In the genomic region with DNA sequence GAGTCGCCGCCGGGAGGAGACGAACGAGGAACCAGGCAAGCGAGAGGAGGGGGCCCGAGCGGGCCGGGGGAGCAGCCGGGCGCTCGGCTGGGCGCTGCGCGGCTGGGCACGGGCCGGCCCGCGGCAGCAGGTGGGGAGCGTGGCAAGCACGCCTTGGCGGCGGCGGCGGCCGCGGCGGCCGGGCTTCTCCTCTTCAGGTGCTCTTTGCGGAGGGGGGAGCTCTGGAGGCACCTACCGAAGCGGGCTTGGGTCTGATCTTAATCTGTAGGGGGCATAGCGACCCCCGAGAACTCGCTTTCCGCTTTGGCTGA, we compare ENCODE assay signal across 8 mouse cellular contexts. TPM values are rescaled to one million over a fixed set of nuclear protein-coding genes. Genes with fewer than 3 reads are reported as not detected.
DNase-seq lines count a peak whose midpoint lies in the region; ATAC-seq and TF ChIP-seq lines count a peak whose summit lies in the region.

No protein-coding gene starts in this region.

- H3K4me3 ChIP-seq in heart, postnatal 0 days (ENCODE audit: low read depth, low read length), result peak overlapping the region; percentile 86
- peak overlapping the region; percentile 88 for H3K4me3 ChIP-seq in hindbrain, embryonic 14.5 days (replicated peaks; ENCODE audit: low read length)
- peak overlapping the region; percentile 94 for H3K4me3 ChIP-seq in midbrain, embryonic 12.5 days

- peak overlapping the region; percentile 97 for H3K27ac ChIP-seq in heart, postnatal 0 days (ENCODE audit: low read depth)
- peak overlapping the region; percentile 73 for H3K27ac ChIP-seq in hindbrain, embryonic 14.5 days
- peak overlapping the region; percentile 92 for H3K27ac ChIP-seq in midbrain, embryonic 12.5 days (replicated peaks)

- peak; percentile 59 for ATAC-seq in heart, postnatal 0 days (ENCODE audit: insufficient read depth, low read depth)
- peak; percentile 77 for ATAC-seq in hindbrain, embryonic 14.5 days (ENCODE audit: low FRiP score)
- peak; percentile 80 for ATAC-seq in midbrain, embryonic 12.5 days (ENCODE audit: low FRiP score, low read depth)

- peak overlapping the region; percentile 92 for H3K4me2 ChIP-seq in heart, postnatal 0 days (ENCODE audit: low read depth, low read length)
- peak overlapping the region; percentile 68 for H3K4me2 ChIP-seq in hindbrain, embryonic 14.5 days (replicated peaks)
- H3K4me2 ChIP-seq in midbrain, embryonic 12.5 days (replicated peaks), result peak overlapping the region; percentile 79

- peaks cover 16% of the 10 kb centered on the region for H3K36me3 ChIP-seq in heart, postnatal 0 days (replicated peaks; ENCODE audit: control insufficient read depth, insufficient read depth, low read length)
- peaks cover 12% of the 10 kb centered on the region; the same call in 1 of the 2 replicates for H3K36me3 ChIP-seq in hindbrain, embryonic 14.5 days (replicated peaks; ENCODE audit: control insufficient read depth, insufficient read depth)
- H3K36me3 ChIP-seq in midbrain, embryonic 12.5 days, result peaks cover 15% of the 10 kb centered on the region

- no peak for TF ChIP-seq EP300 in heart, postnatal 0 days (IDR thresholded peaks at IDR 0.05; ENCODE audit: low read depth)

- H3K4me1 ChIP-seq in heart, postnatal 0 days (ENCODE audit: control insufficient read depth, insufficient read depth), result peaks cover 13% of the 10 kb centered on the region; the same call in 1 of the 2 replicates
- H3K4me1 ChIP-seq in hindbrain, embryonic 14.5 days (replicated peaks; ENCODE audit: control insufficient read depth, insufficient read depth, low read length), result peaks cover 13% of the 10 kb centered on the region; the same call in 1 of the 2 replicates
- H3K4me1 ChIP-seq in midbrain, embryonic 12.5 days, result peaks cover 19% of the 10 kb centered on the region

- no peak for TF ChIP-seq CTCF in heart, postnatal 0 days (IDR thresholded peaks at IDR 0.05; ENCODE audit: low read depth)

- DNase-seq in heart, postnatal 0 days (ENCODE audit: low spot score), result no peak
- DNase-seq in heart, postnatal 36 days, result no peak
- DNase-seq in ZHBTc4 (ENCODE audit: low read depth, low spot score), result peak; percentile 56
- DNase-seq in hindbrain, embryonic 14.5 days (ENCODE audit: low spot score), result no peak
- no peak for DNase-seq in adrenal gland, adult 8-10 months
- no peak for DNase-seq in adrenal gland, adult 2 months
- no peak for DNase-seq in natural killer cell, adult 2 months (ENCODE audit: low spot score in 2 of 2)

- intact Hi-C loops in heart, postnatal 36 days (cut with DNase I), result no loop called here

- H3K9ac ChIP-seq in heart, postnatal 0 days (replicated peaks; ENCODE audit: low read depth, low read length), result peak overlapping the region; percentile 88
- H3K9ac ChIP-seq in hindbrain, embryonic 14.5 days, result peak overlapping the region; percentile 71
- peak overlapping the region; percentile 85 for H3K9ac ChIP-seq in midbrain, embryonic 12.5 days (replicated peaks)

- H3K9me3 ChIP-seq in heart, postnatal 0 days (replicated peaks; ENCODE audit: control insufficient read depth, low read length), result no peaks in the 10 kb centered on the region
- no peaks in the 10 kb centered on the region for H3K9me3 ChIP-seq in hindbrain, embryonic 14.5 days (ENCODE audit: control insufficient read depth, low read length)
- H3K9me3 ChIP-seq in midbrain, embryonic 12.5 days, result no peaks in the 10 kb centered on the region

- no peaks in the 10 kb centered on the region for H3K27me3 ChIP-seq in heart, postnatal 0 days (ENCODE audit: control insufficient read depth, insufficient read depth, low read length)
- H3K27me3 ChIP-seq in hindbrain, embryonic 14.5 days (ENCODE audit: control insufficient read depth, insufficient read depth, low read length), result peaks cover 4% of the 10 kb centered on the region; the same call in 1 of the 2 replicates
- H3K27me3 ChIP-seq in midbrain, embryonic 12.5 days, result peaks cover 12% of the 10 kb centered on the region

- WGBS in heart, postnatal 0 days, result 0% methylated on average over 35 of the region's 36 CpGs
- under 1% methylated on average over 34 of the region's 36 CpGs for WGBS in hindbrain, embryonic 14.5 days
- WGBS in midbrain, embryonic 12.5 days, result 1% methylated on average over 29 of the region's 36 CpGs

RNA-seq across cellular contexts. Expression of a gene that starts 1.0 kb away (rescaled TPM):
- total RNA-seq in heart, postnatal 0 days (2014; rRNA removed; ENCODE audit: low replicate concordance), result 17.9 and 30.6 TPM in 2 replicates
- polyA plus RNA-seq in heart, postnatal 0 days (2015; fragmentation: Nextera tagmentation; extraction: Ambion mirVana), result 7.5 and 8.2 TPM in 2 replicates
- total RNA-seq in heart, postnatal 36 days (2021), result 10 to 100 TPM; 51.8 to 53.4 TPM
- polyA plus RNA-seq in hindbrain, embryonic 14.5 days (2014; fragmentation: Nextera tagmentation; extraction: Ambion mirVana), result 14.4 and 15.0 TPM in 2 replicates
- polyA plus RNA-seq in midbrain, embryonic 12.5 days (2016; fragmentation: Nextera tagmentation; extraction: Ambion mirVana), result 24.0 and 24.7 TPM in 2 replicates
- 100 to 1,000 TPM in 1 of 4 experiments, 10 to 100 TPM in 3; 79.4 to 105 (median 85.4) TPM for total RNA-seq in adrenal gland, adult 8-10 months (2022)
- total RNA-seq in adrenal gland, adult 2 months (2021), result 100 to 1,000 TPM in 1 of 2 experiments, 10 to 100 TPM in 1; 68.4 to 102 TPM
- 7.9 and 12.0 TPM in 2 replicates for polyA plus RNA-seq in adrenal gland, adult 2 months (2012; rRNA removed)
